8 mouse cellular contexts compared by ENCODE assay signal in genomic region chr6:33804775-33805174, GRCm38 (mm10).
A peak's percentile ranks its signal among the peaks of the same experiment; 100 is the strongest.
DNase-seq lines count a peak whose midpoint lies in the region.

No protein-coding gene starts in this region.

- DNase-seq in kidney, postnatal 10 days: peak; percentile 38
- no peak for DNase-seq in kidney, adult 8-10 months
- DNase-seq in cerebellum, adult 18-20 months: peak; percentile 71
- DNase-seq in frontal cortex, postnatal 36 days (ENCODE audit: low spot score in 2 of 2): peak; percentile 76 to 92
- DNase-seq in lung, postnatal 25 days (ENCODE audit: low spot score): peak; percentile 7
- DNase-seq in thymus, adult 18-20 months: no peak
- no peak for DNase-seq in thymus, postnatal 25 days
- no peak for DNase-seq in B cell, adult 2 months

Comparison
In these comparisons a context has a peak if more than half of its experiments do, and no peak if none do; other contexts are left out.
1. DNase-seq: peak in kidney, postnatal 10 days (single experiment), cerebellum, adult 18-20 months (2 of 2), frontal cortex, postnatal 36 days (2 of 2) and lung, postnatal 25 days (single experiment); none in kidney, adult 8-10 months (0 of 2), thymus, adult 18-20 months (0 of 2), thymus, postnatal 25 days (single experiment) and B cell, adult 2 months (0 of 2).